Mouse (Mus musculus) lung, embryonic 16.5 days (tissue): ENCODE measurements around the gene Bcas1. TPM values are rescaled to one million over a fixed set of nuclear protein-coding genes. Genes with fewer than 3 reads are reported as not detected.
A peak's percentile ranks its signal among the peaks of the same experiment; 100 is the strongest.

Experiments used
- ATAC-seq: fragments of 200-750 bp; cut with Nextera tagmentation; 2 replicates; pipeline ENCODE4 v1.8.0; 2017; ENCODE audit warnings: low read depth, mild to moderate bottlenecking, moderate library complexity
- H3K27ac ChIP-seq: fragments of 300-500 bp; sonication (generic); 2 replicates; pipeline ENCODE4 v1.5.1; 2014; ENCODE audit warnings: mild to moderate bottlenecking, control low read depth, low read length
- H3K27me3 ChIP-seq: fragments of 300-500 bp; sonication (generic); 2 replicates; pipeline ENCODE4 v1.6.1; 2014; ENCODE audit warnings: low read depth, low read length, mixed read lengths; ENCODE audit not compliant: control insufficient read depth, insufficient read depth
- H3K36me3 ChIP-seq: fragments of 300-500 bp; sonication (generic); 2 replicates; pipeline ENCODE4 v1.6.1; 2014; ENCODE audit warnings: low read length; ENCODE audit not compliant: control insufficient read depth, insufficient read depth
- H3K4me1 ChIP-seq: fragments of 300-500 bp; sonication (generic); replicated peaks from 2 replicates; pipeline ENCODE4 v1.6.1; 2014; ENCODE audit warnings: low read length, mixed read lengths; ENCODE audit not compliant: control insufficient read depth, insufficient read depth
- H3K4me2 ChIP-seq: fragments of 300-500 bp; sonication (generic); 2 replicates; pipeline ENCODE4 v1.6.1; 2014; ENCODE audit warnings: low read depth, low read length, control low read depth
- H3K4me3 ChIP-seq: fragments of 300-500 bp; sonication (generic); 2 replicates; pipeline ENCODE4 v1.5.1; 2014; ENCODE audit warnings: mild to moderate bottlenecking, low read length, control low read depth
- H3K9ac ChIP-seq: fragments of 300-500 bp; sonication (generic); 2 replicates; pipeline ENCODE4 v1.6.1; 2014; ENCODE audit warnings: low read length, control low read depth
- H3K9me3 ChIP-seq: fragments of 300-500 bp; sonication (generic); 2 replicates; pipeline ENCODE4 v1.6.1; 2016; ENCODE audit warnings: low read length; ENCODE audit not compliant: control insufficient read depth
- WGBS: fragments of 180-500 bp; shearing (Covaris S2); extraction: QIAGEN DNeasy Blood & Tissue Kit; methylation state at CpG from one replicate; pipeline ENCODE4 v1.1.7; 2014; 5-methylcytosine and 5-hydroxymethylcytosine counted together
- polyA plus RNA-seq: library from polyadenylated mRNA; unstranded; fragments of >200 nt; fragmentation: Nextera tagmentation; extraction: Ambion mirVana; gene quantifications from 2 replicates; pipeline ENCODE4 v1.2.1, GENCODE M21; 2015

The Bcas1 gene
- 3.7 and 5.4 TPM in 2 replicates for polyA plus RNA-seq

DNA sequence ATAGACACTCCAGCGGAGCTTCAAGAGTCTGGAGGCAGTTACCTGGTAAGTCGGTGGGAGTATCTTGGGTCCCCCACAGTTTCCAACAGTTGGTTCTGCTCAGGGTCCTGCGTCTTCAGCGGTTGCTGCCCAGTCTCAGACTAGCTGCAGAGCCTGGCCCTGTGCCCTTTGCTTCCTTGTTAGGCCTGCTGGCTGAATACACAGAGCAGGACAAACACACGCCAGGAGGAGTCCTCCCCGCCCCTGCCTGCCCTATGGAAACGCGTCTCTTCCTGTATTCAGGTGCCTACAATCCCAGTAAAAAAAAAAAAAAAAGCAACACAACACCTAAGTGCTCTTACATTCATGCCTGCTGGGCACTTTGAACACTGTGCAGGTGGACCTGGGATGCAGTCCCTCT lies at the start of gene Bcas1:
Bcas1 (minus strand) TSS at position 142 of the 400 bp plus-strand sequence.
- WGBS, result 46% methylated on average over 8 of the region's 8 CpGs
- ATAC-seq, result no peak

DNA sequence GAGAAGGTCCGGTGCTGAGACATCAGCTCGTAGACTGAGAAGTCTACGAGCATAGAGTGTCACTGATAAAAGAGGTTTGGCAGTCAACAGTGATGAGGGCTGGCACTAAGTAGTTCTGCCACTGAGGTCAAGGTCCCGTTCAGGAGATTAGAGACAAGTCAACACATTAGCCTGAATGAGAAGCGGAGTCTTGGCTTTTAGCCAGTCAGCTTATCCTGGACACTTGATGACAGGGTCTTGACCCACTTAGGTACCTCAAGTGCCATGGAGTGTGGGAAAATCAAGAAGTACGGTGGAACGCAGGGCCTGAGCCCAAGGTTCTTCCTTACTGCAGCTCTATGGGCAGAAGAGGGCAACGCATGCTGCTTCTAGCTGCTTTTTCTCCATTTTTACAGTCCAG lies 49.0 kb upstream of the Bcas1 start:
- Histone ChIP-seq H3K36me3 (no peaks in the 10 kb centered on the region), H3K9me3 (0 out of 2 replicates have a peak, but pooled peaks cover 2% of the 10 kb centered on the region), H3K27ac (no peak overlapping the region), H3K4me3 (no peak overlapping the region), H3K4me1 (no peaks in the 10 kb centered on the region), H3K9ac (no peak overlapping the region), H3K4me2 (no peak overlapping the region), H3K27me3 (no peaks in the 10 kb centered on the region)
- ATAC-seq, result peak; percentile 47; the same call in 1 of the 2 replicates
- 23% methylated on average over 8 of the region's 8 CpGs for WGBS

More for the DNA sequence above, at the start of gene Bcas1:
- H3K27ac ChIP-seq, result no peak within 1 kb of the TSS
- H3K4me2 ChIP-seq, result no peak within 1 kb of the TSS
- H3K9ac ChIP-seq, result no peak within 1 kb of the TSS
- 0 out of 2 replicates have a peak, but pooled peaks cover 3% of the 10 kb centered on the region for H3K4me1 ChIP-seq
- no peaks in the 10 kb centered on the region for H3K9me3 ChIP-seq
- no peaks in the 10 kb centered on the region for H3K27me3 ChIP-seq
- no peak within 1 kb of the TSS for H3K4me3 ChIP-seq
- no peaks in the 10 kb centered on the region for H3K36me3 ChIP-seq

DNA sequence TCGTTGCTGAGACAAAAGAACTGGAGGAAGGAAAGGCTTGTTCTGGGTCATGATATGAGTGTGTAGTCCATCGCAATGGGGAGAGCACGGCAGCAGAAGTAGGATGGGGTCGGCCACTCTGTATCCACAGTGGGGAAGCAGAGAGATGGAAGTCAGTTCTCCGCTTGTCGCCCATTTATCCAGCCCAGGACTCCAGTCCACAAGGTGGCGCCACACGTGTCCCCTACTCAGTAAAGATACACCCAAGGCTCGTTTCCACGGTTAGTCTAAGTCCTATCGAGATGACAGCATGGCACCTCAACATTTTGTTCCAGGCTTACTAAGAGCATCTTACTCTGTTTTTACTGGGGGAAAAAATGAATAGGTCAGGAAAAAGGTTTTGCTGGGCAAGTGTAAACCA lies 48.6 kb upstream of the Bcas1 start:
- Histone ChIP-seq H3K9me3 (0 out of 2 replicates have a peak, but pooled peaks cover 2% of the 10 kb centered on the region), H3K36me3 (no peaks in the 10 kb centered on the region), H3K4me2 (no peak overlapping the region), H3K4me1 (no peaks in the 10 kb centered on the region), H3K27ac (no peak overlapping the region), H3K27me3 (no peaks in the 10 kb centered on the region), H3K9ac (no peak overlapping the region), H3K4me3 (no peak overlapping the region)
- no peak for ATAC-seq
- WGBS, result 64% methylated on average over 11 of the region's 11 CpGs

DNA sequence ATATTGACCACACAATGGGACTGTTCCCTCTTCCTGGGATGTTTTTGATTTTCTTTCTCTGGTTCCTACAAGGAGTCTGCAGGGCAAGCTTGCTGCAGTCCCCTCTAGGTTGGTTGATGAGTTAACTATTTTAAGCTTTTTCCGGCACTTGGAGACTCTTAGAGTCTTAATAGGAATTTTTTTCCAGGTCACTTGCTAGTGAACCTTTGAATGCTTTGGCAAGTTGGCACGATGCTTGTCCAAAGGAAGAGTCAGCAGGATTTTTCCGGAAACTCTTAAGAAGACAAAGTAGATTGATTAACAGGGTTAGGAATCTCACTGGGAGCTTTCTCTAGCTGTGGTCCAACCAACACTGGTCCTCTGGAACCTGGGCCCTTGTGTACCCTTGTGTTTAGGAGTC lies 47.5 kb upstream of the Bcas1 start:
- Histone ChIP-seq H3K27ac (no peak overlapping the region), H3K4me3 (no peak overlapping the region), H3K36me3 (no peaks in the 10 kb centered on the region), H3K9ac (no peak overlapping the region), H3K4me2 (no peak overlapping the region), H3K4me1 (no peaks in the 10 kb centered on the region; the same call in 1 of the 2 replicates), H3K27me3 (no peaks in the 10 kb centered on the region; the same call in 1 of the 2 replicates), H3K9me3 (0 out of 2 replicates have a peak, but pooled peaks cover 2% of the 10 kb centered on the region)
- WGBS, result 69% methylated on average over 3 of the region's 3 CpGs
- no peak for ATAC-seq

DNA sequence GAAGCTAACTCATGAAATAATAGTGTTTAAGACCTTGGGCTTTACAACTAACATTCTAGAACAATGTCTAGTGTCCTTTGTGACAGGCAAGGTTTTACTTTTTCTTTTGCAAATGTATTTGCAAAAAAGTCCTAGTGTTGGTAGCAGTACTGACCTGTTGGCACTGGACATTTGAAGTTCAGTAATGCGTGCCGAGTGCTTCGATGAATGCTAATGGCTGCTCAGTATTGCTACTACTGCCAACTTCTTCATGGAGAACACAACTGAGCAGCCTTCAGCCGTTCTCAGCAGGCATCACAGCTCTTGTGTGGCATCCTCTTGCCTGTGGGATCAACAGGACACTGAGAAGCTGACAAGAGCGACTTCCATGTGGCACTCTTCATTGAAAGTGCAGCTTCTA lies 46.5 kb upstream of the Bcas1 start:
- no peak overlapping the region for H3K27ac ChIP-seq
- no peaks in the 10 kb centered on the region; the same call in 1 of the 2 replicates for H3K4me1 ChIP-seq
- H3K27me3 ChIP-seq, result no peaks in the 10 kb centered on the region; the same call in 1 of the 2 replicates
- H3K4me3 ChIP-seq, result no peak overlapping the region
- H3K9me3 ChIP-seq, result 0 out of 2 replicates have a peak, but pooled peaks cover 2% of the 10 kb centered on the region
- ATAC-seq, result no peak
- WGBS, result 91% methylated on average over 5 of the region's 5 CpGs
- no peaks in the 10 kb centered on the region for H3K36me3 ChIP-seq
- no peak overlapping the region for H3K4me2 ChIP-seq
- H3K9ac ChIP-seq, result no peak overlapping the region

DNA sequence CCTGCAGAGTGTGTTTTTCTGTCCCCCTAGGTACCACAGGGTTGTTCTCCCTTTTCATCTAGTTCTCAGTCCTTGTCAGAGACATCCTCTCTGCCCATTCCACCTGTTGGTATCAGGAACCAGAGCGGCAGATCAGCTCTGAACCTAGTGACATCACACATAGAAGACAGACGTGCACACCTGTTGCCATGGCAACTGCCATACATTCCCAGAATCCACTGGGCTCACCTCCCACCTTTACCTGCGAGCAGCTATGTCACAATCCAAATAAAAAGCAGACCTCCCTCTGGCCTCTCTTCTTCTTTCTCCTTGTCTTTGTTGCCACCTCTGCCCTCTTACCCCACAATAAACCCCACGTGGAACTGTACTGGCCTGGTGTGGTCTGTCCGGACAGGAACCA lies 42.9 kb upstream of the Bcas1 start:
- no peak overlapping the region for H3K27ac ChIP-seq
- no peaks in the 10 kb centered on the region; the same call in 1 of the 2 replicates for H3K4me1 ChIP-seq
- no peaks in the 10 kb centered on the region; the same call in 1 of the 2 replicates for H3K27me3 ChIP-seq
- ATAC-seq, result no peak
- H3K9me3 ChIP-seq, result 0 out of 2 replicates have a peak, but pooled peaks cover 2% of the 10 kb centered on the region
- no peak overlapping the region for H3K4me2 ChIP-seq
- H3K36me3 ChIP-seq, result no peaks in the 10 kb centered on the region
- no peak overlapping the region for H3K9ac ChIP-seq
- 56% methylated on average over 5 of the region's 5 CpGs for WGBS
- no peak overlapping the region for H3K4me3 ChIP-seq

DNA sequence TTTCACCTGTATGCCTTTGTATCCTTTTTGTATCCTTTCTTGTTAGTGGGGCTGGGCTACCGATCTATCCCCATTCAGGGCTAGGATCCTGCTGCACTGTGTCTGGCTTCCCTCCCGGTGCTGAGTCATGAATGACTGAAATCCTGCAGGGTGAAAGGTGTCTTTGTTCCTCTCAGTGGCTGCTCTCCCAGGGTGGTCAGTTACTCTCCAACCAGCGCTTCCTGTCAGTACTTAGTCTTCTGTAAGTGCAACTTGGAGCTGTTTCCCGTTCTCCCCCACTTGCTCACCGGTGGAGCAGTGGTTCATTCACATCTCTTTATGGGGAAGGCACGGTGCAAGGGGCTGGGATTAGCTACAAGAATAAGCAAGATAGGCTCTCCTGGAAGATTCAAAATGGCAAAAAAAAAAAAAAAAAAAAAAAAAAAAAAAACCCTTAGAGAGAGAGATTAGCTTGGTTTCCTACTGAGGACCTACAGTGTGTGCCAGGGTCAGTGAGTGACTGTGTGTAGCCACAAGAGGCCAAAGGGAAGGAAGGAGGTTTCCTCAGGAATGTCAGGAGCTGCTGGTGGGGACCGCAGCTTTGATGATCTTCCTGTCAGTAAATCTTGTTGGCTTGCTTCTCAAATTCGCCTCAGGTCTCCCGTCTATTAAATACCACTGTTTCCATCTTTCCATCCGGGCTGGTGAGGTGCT lies 42.1 kb upstream of the Bcas1 start:
- no peak overlapping the region for H3K4me3 ChIP-seq
- no peaks in the 10 kb centered on the region; the same call in 1 of the 2 replicates for H3K4me1 ChIP-seq
- no peaks in the 10 kb centered on the region for H3K36me3 ChIP-seq
- peak; percentile 64 for ATAC-seq
- H3K27ac ChIP-seq, result no peak overlapping the region
- H3K27me3 ChIP-seq, result no peaks in the 10 kb centered on the region; the same call in 1 of the 2 replicates
- no peak overlapping the region for H3K9ac ChIP-seq
- H3K9me3 ChIP-seq, result 0 out of 2 replicates have a peak, but pooled peaks cover 2% of the 10 kb centered on the region
- 10% methylated on average over 10 of the region's 10 CpGs for WGBS
- no peak overlapping the region for H3K4me2 ChIP-seq

DNA sequence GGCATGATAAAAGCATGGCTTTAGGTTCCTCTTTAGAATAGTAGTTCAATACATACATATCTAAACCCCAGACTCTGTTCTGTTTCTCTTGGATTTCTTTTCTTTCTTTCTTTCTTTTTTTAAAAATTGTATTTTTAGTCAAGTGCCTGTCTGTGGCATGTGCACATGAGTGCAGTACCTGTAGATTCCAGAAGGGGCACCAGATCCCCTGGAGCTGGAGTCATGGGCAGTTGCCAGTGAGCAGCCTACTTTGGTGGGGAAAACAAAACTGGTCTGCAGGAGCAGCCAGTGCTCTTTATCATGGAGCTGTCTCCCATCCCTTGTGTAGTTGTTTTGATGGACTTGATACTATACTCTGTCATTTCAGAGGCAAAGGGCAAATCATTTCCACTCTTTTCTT lies 40.4 kb upstream of the Bcas1 start:
- Histone ChIP-seq H3K36me3 (no peaks in the 10 kb centered on the region), H3K4me3 (no peak overlapping the region), H3K27ac (no peak overlapping the region), H3K9ac (no peak overlapping the region), H3K9me3 (no peaks in the 10 kb centered on the region), H3K4me2 (no peak overlapping the region), H3K27me3 (no peaks in the 10 kb centered on the region; the same call in 1 of the 2 replicates), H3K4me1 (no peaks in the 10 kb centered on the region; the same call in 1 of the 2 replicates)
- no peak for ATAC-seq

DNA sequence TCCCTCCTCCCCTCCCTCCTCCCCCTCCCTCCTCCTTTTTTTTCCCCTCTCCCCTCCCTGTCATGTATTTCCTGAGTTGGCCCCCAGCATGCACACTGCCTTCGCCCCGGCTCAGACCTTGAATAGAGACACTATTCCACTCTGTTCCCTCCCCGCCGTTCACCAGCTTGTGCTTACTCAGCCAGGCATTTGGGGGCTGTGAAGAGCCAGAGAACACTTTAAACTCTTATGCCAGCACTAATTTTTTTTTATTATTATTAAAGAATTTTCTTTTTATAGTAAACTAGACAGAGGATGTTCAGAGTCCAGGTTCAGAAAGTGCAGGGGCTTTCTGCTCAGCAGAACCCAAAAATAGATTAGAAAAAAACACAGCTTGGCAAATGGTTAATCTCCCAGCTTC lies 37.2 kb upstream of the Bcas1 start:
- no peaks in the 10 kb centered on the region for H3K36me3 ChIP-seq
- WGBS, result 55% methylated on average over 4 of the region's 4 CpGs

More for the DNA sequence above, 37.2 kb upstream of the Bcas1 start:
- no peak overlapping the region for H3K27ac ChIP-seq
- no peak overlapping the region for H3K9ac ChIP-seq
- no peak overlapping the region for H3K4me3 ChIP-seq
- no peak overlapping the region for H3K4me2 ChIP-seq
- H3K27me3 ChIP-seq, result peaks cover under 1% of the 10 kb centered on the region
- H3K9me3 ChIP-seq, result no peaks in the 10 kb centered on the region
- no peak for ATAC-seq
- H3K4me1 ChIP-seq, result no peaks in the 10 kb centered on the region; the same call in 1 of the 2 replicates
